Mouse (Mus musculus) heart, postnatal 36 days (tissue): ENCODE measurements around the gene Hist1h3f. TPM values are rescaled to one million over a fixed set of nuclear protein-coding genes. Genes with fewer than 3 reads are reported as not detected.
"Not testable (repeated sequence)": the region's sequence is repeated elsewhere in the genome, so short reads cannot be mapped to it uniquely, and the experiment has no call there.

ENCODE experiments used
- DNase-seq, 2 experiments: peaks; one replicate each; pipeline ENCODE4 v3.0.0; 2021 to 2022
- intact Hi-C: fragments of 180-260 bp; cut with DNase I; formaldehyde crosslinking; loops from one replicate; pipeline ENCODE4 v1.15.1; 2025
- total RNA-seq, 2 experiments: library from RNA; stranded (reverse); gene quantifications; 2 replicates each; pipeline ENCODE4 v1.2.3; 2021

The Hist1h3f gene
- total RNA-seq, 2 experiments from 2014 or later: 7.4 to 10.0 TPM

DNA sequence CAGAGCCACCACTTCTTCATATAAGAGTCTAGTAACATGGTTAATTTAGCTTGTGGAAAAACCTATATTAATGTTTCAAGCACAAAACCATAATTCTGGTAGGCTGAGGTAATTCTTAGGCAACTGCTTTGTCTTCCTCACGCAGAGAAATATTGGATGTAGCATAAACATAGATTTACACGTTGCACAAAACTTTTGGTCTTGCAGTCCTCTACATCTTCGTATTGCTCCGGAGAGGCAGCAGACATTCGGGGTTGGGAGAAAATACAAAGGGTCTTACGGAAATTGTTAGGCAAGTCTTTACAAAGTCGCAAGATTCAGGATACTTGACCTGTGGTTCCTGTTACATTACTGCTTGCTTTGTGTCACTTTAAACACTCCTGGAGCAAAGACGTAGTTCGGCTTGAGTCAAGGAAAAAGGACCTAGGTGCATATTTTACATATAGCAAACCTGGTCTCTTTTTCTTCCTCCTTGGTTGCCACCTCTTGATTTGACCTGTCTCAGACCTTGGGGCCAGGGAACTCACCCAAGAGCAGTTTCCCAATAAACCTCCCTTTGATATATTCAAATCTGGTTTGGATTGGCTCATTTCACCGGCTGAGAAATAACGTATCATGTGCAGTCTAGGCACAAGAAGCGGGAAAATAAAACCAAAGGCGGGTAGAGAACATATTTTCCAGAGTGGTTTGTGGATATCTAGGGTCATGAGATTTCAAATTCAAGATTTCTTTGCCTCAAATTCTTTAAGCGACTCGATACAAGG is 9.3 kb upstream of the Hist1h3f start:
- intact Hi-C loops: loop anchor here (5.0 kb wide), 4 partner anchors 48 to 1492 kb away; partner anchors contain the start of genes Hist1h1t, Hist1h2ag, Hist1h2bj and Hist1h4c
- no peak for DNase-seq

DNA sequence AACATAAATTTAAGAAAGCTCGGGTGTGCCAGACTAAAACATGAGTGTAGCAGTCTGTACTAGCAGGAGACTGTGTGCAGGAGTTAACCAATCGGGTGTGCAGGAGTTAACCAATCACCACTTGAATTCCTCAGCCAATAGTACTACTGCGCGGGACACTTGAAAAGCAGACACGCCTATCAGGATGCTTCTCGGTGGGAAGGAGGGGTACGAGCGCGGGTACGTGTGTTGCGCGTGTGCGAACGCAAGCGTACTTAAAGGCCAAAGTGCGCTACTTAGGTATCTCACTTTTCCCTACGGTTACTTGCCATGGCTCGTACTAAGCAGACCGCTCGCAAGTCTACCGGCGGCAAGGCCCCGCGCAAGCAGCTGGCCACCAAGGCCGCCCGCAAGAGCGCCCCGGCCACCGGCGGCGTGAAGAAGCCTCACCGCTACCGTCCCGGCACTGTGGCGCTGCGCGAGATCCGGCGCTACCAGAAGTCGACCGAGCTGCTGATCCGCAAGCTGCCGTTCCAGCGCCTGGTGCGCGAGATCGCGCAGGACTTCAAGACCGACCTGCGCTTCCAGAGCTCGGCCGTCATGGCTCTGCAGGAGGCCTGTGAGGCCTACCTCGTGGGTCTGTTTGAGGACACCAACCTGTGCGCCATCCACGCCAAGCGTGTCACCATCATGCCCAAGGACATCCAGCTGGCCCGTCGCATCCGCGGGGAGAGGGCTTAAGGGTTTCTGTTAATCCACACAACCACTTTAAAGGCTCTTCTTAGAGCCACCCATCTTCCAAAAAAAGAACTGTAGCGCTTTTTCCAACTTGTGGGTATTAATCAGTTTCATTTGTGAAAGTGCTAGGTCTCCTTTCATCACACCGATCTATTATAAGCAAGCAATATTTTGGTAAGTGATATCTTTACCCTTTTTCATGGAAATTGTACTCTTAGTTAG is 8.4 kb upstream of the Hist1h3f start, which contains the start of gene Hist1h3g:
Gene Hist1h3g (plus strand): TSS at position 286 of the 939 bp plus-strand sequence.
- peak; percentile 82 to 84 for DNase-seq
- intact Hi-C loops: not testable (repeated sequence)

DNA sequence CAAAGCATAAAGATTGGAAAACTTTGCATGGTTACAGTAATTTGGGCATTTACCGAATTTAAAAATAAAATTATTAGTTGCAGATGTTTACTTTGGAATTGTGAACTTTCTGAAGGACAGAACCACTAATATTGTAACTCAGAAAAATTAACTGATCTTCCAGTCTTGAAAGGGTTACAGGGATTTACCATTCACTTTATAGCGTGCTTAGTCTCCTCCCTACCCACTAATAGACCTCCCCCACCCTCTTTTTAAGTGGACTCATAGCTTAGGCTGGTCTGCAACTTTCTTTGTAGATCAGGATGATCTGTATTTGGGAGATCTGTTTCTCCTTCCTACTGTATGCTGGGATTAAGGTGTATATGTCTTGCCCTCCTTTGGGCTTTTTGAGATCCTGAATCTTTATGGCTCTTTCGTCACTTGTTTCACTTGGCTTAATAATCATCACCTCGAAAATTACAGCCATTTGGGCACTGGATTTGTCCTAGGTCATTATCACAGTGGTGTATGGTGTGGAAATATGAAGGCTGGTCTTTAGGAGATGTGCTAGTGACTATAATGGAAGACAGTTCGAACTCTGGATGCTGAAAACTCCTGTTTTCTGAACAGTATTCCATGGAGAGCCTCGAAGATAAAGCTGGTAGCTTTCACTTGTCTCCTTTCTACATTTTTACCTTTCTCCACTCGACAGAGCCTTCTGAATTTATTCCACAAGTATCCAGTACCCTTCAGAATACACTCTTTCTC is 7.6 kb upstream of the Hist1h3f start:
- DNase-seq: no peak
- intact Hi-C loops: no loop called here

DNA sequence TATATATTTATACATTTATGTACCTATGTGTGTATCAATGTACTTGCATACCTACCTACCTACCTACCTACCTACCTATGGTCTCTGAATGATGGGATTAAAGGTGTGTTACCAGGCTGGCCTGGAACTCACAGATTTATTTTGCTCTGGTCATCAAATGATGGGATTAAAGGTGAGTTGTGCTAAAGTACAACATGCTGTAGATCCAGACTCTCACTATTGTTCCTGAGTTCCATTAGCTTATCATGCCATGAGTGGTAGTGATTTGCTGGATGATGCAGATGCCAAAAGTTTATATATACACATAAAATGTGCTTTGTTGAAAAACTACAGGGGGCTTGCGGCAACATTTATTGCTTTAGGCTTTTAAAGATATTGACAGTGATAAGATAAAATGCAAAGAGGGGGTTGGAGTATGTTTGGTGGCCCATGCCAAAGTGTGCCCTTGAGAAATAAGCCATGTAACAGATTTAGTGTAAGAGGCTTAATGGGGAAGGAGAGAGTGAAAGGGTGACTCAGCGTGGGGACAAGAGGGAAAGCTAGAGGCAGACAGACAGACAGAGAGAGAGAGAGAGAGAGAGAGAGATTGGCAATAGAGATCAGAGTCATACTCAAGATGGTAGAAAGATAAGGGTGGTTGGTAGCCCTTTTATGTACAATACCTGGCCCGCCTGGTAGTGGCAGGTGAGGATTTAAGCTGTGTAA is 6.7 kb upstream of the Hist1h3f start:
- no peak for DNase-seq

DNA sequence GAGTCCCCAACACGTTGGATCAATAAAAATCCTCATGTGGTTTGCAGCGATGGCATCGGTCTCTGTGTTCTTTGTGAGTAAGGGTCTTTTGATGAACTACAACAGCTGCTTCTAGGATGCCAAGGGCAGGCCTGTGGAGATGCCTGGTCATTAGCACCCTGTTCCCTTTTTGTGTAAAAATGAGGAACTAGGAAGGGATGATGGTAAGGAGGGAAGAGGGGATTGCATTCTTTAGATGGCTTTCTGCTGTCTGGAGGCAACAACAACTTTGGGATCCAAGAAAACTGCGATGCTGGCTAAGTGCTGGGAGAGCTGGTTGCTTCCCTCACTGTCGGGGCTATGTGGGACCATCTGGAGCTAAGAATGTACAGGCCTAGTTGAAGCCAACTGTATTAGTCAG is 5.6 kb upstream of the Hist1h3f start:
- intact Hi-C loops: no loop called here
- no peak for DNase-seq

More for the DNA sequence above, 6.7 kb upstream of the Hist1h3f start:
- intact Hi-C loops: no loop called here

DNA sequence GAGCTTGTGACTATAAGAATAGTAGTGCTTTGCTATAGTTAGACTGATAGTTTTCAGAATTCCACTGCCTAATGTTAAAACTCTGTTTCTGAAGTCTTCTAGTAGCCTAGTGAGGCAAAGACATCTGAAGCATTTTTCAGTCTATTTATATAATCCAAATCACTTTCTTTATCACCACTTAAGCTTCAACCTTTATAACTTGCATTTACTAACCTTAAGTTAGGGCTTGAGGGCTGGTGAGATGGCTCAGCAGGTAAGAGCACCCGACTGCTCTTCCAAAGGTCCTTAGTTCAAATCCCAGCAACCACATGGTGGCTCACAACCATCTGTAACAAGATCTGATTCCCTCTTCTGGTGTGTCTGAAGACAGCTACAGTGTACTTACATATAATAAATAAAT is 4.0 kb upstream of the Hist1h3f start:
- DNase-seq, intact Hi-C loops: not testable (repeated sequence)

DNA sequence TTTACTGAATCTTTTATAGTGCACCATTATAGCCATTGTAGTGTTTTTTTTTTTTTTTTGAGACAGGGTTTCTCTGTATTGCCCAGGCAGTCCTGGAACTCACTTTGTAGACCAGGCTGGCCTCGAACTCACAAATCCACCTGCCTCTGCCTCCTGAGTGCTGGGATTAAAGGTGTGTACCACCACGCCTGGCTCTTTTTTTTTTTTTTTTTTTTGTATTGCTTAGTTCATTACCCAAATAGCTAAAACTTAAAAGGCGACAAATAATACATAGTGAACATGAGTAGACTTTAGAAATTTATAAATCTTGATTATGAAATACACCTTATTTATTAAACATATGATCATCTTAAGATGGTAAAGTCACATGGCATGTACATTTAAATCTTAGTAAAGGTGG is 2.4 kb upstream of the Hist1h3f start:
- no peak for DNase-seq
- intact Hi-C loops: no loop called here

DNA sequence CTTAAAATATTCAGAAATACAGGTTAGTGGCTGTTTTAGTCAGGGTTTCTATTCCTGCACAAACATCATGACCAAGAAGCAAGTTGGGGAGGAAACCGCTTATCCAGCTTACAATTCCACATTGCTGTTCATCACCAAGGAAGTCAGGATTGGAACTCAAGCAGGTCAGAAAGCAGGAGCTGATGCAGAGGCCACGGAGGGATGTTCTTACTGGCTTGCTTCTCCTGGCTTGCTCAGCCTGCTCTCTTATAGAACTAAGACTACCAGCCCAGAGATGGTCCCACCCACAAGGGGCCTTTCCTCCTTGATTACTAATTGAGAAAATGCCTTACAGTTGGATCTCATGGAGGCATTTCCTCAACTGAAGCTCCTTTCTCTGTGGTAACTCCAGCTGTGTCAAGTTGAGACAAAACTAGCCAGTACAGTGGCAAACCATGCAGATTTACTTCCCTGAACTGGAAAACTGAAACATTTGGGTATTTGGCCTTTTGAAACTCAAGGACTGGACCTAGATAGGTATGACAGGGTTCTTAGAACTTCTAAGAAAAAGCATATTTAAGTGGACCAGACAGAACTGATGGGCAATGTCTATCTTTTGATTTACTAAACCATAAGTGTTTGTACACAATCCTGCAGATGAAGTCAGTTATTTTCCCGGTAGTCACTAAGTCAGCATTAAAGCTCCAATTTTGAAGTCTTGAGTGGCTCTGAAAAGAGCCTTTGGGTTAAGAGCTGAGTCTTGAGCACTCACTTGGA is 1.4 kb upstream of the Hist1h3f start:
- intact Hi-C loops: not testable (repeated sequence)

DNA sequence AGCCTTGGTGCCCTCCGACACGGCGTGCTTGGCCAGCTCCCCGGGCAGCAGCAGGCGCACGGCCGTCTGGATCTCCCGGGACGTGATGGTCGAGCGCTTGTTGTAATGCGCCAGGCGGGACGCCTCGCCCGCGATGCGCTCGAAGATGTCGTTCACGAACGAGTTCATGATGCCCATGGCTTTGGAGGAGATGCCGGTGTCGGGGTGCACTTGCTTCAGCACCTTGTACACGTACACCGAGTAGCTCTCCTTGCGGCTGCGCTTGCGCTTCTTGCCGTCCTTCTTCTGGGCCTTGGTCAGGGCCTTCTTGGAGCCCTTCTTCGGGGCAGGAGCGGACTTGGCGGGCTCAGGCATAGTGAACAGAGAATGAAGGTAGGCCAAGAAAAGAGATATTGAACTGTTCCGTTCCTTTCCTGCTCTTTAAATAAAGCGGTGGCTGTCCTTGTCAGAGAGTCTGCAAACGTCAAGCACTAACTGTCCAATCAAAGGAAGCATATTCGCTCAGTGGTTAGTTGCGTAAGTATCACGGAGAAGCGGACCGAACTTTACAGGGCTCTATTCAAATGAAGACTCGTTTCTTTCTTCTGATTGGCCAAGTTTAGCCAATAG is 749 bp upstream of the Hist1h3f start, which contains the start of gene Hist1h2bh:
Gene Hist1h2bh (minus strand): TSS at position 394 of the 609 bp plus-strand sequence.
- intact Hi-C loops: not testable (repeated sequence)
- DNase-seq: peak; percentile 44 to 68

More for the DNA sequence above, 1.4 kb upstream of the Hist1h3f start:
- not testable (repeated sequence) for DNase-seq

DNA sequence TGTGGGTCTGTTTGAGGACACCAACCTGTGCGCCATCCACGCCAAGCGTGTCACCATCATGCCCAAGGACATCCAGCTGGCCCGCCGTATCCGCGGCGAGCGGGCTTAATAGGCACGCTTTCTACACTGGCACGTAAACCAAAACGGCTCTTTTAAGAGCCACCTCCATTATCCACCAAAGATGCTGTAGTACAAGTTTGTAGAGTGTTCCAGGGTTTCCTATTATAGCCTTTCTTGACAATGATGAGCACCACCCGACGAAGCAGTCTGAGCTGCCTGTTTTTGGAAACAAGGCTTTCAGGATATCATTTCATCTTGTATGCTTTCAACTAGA is 902 bp downstream of the Hist1h3f start:
- intact Hi-C loops, DNase-seq: not testable (repeated sequence)

DNA sequence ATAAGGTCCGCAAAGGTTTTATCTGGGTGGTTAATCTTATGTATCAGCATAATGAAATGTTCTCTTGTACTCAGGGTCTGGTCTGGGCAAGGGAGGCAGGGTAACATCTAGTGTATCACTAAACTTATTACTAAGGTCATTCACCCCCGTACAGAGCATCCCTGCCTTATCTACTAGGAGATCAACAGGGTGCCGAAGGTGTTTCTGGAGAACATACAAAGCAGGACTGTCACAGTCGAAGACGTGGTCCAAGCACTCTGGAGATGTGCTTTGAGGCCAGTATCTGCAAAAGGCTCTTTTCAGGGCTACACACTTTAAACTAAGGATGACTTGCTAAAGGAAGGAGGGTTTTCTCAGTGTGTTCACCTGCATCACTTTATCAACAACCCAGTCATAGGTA is 2.8 kb downstream of the Hist1h3f start:
- intact Hi-C loops: no loop called here
- DNase-seq: no peak

DNA sequence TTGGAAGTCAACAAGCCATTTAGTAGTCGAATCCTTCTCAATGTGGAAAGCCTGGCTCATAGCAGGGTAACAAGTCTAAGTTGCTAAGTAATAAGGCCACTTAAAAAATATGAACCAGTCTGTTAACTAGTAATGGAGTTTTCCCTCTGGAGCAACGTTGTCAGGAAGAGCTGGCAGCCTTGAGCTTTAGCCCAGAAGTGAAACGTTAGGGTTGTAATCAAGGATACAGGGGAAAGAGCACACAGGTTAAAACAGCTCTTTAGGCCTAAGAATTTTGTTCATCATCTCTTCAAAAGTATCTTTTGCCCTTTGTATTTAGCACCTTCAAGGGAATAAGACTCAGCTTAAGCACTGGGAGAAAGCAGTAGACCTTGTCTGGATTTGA is 6.9 kb downstream of the Hist1h3f start:
- DNase-seq: no peak
- intact Hi-C loops: loop anchor here (2.0 kb wide), 1 partner anchor 18 kb away; no protein-coding TSS in a partner anchor

DNA sequence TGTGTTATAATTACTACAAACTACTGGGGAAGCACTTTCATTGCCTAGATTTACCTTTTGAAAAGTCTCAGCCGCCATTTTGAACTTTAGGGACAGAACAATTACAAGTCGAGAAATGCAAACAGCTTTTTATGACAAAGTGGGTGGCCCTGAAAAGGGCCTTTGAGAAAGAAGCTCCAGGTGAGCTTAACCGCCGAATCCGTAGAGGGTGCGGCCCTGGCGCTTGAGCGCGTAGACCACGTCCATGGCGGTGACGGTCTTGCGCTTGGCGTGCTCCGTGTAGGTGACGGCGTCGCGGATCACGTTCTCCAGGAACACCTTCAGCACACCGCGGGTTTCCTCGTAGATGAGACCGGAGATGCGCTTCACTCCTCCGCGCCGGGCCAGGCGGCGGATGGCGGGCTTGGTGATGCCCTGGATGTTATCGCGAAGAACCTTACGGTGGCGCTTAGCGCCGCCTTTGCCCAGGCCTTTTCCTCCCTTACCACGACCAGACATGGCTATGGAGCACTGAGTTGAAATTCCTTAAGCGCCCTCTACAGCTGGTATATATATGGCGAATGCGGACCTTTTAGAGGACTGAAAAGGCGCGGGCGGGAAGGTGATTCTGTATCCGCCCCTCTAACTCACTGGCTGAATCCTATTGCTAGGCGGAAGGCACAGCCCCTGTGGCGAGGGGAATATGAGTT is 7.4 kb downstream of the Hist1h3f start, which contains the start of gene Hist1h4f:
Gene Hist1h4f (minus strand): TSS at position 503 of the 689 bp plus-strand sequence.
- DNase-seq: peak; percentile 75 to 76
- intact Hi-C loops: loop anchor here (2.0 kb wide), 1 partner anchor 18 kb away; no protein-coding TSS in a partner anchor

DNA sequence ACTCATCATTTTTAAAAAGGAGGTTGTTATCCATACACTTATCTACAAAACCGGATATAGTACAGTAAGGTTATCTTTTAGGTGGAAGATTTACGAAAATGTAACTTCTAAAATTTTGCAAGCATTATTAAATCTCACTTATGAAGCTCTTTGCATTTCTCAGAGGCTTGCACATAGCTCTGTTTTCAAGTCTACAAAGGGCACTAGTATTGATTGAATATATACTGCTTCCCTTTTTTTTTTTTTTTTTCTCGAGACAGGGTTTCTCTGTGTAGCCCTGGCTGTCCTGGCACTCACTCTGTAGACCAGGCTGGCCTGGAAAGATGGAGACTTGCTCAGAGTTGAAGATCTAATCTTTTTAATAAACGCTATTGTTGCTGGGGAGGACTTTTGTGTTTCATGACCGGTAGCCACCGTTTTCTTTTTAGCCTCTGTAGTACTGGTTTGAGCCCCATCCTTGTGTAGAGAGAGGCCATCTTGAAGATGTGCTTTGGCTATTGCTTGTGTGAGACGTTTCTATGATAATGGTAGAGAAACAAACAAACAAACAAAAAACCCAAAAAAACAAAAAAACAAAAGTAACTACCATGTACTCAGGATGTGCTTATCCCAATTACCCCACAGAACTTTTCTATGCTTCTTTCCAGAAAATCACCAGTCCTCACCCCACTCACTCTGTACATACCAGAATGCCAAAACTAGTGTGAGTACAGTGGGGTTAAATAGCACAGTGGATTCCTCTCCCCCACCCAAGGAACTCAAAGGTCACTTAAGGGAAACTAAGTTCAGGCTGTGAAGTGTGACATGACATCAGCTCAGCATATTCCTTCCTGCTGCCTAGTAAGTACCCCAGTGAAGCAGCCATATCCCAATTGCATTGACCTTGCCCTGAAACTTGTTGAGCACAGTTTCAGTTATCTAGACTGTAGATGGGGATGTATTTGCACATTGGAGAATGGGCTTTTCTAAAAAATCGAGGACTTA is 8.4 kb downstream of the Hist1h3f start:
- intact Hi-C loops: loop anchor here (2.0 kb wide), 1 partner anchor 17 kb away; no protein-coding TSS in a partner anchor
- DNase-seq: no peak

DNA sequence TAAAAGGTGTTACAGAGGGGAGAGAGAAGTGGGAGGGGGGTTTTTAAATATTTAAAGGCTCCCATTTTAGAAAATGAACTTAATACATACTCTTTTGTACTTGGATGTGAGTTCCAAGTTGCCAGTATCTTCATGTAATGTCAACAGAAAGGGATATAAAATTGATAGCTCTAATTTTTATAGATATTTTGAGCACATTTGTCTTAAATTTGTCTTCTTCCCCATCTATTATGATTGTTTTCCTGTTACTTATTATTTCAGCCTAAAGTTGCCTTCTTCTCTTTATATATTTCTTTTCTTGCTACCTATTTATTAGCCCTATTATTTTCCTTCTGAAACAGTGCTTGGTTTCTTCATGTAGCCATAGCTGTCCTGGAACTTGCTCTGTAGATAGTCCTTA is 9.1 kb downstream of the Hist1h3f start, which contains the start of gene Hist1h1d:
Gene Hist1h1d (plus strand): TSS at position 301 of the 400 bp plus-strand sequence.
- DNase-seq: no peak
- intact Hi-C loops: no loop called here

DNA sequence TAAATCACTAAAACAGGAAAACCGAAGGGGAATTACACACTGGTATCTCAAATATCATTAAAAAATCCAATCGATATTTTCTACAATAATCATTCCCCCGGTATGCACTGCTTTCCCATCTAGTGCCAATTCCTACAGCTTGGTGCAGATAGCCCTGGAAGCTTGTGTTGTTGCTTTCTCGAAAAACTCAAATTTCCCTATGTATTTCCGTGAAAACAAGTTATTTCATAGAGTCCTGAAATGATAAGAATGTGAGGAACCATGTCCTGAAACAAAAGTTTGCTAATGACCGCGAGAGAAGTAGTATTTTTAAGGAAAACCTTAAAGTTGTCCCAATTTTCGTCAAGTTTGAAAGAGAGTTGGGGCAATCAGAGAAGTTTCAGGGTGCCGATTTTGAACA is 10.5 kb downstream of the Hist1h3f start:
- intact Hi-C loops: no loop called here
- no peak for DNase-seq
